Mouse (Mus musculus) intestine, embryonic 15.5 days (tissue): ENCODE measurements around the gene Zic4. TPM values are rescaled to one million over a fixed set of nuclear protein-coding genes. Genes with fewer than 3 reads are reported as not detected.

Experiments used
- ATAC-seq: fragments of 200-750 bp; cut with Nextera tagmentation; 2 replicates; pipeline ENCODE4 v1.8.0; 2017; ENCODE audit warnings: moderate TSS enrichment, moderate library complexity
- H3K27ac ChIP-seq: fragments of 300-500 bp; sonication (generic); 2 replicates; pipeline ENCODE4 v1.5.1; 2015; ENCODE audit warnings: mild to moderate bottlenecking, inconsistent platforms
- H3K27me3 ChIP-seq: fragments of 300-500 bp; sonication (generic); replicated peaks from 2 replicates; pipeline ENCODE4 v1.6.1; 2015; ENCODE audit warnings: inconsistent platforms
- H3K36me3 ChIP-seq: fragments of 300-500 bp; sonication (generic); 2 replicates; pipeline ENCODE4 v1.6.1; 2015; ENCODE audit warnings: inconsistent platforms
- H3K4me1 ChIP-seq: fragments of 300-500 bp; sonication (generic); replicated peaks from 2 replicates; pipeline ENCODE4 v1.6.1; 2015; ENCODE audit warnings: inconsistent platforms
- H3K4me2 ChIP-seq: fragments of 300-500 bp; sonication (generic); replicated peaks from 2 replicates; pipeline ENCODE4 v1.6.1; 2015; ENCODE audit warnings: mild to moderate bottlenecking, inconsistent platforms
- H3K4me3 ChIP-seq: fragments of 300-500 bp; sonication (generic); replicated peaks from 2 replicates; pipeline ENCODE4 v1.5.1; 2015; ENCODE audit warnings: inconsistent platforms
- H3K9ac ChIP-seq: fragments of 300-500 bp; sonication (generic); 2 replicates; pipeline ENCODE4 v1.6.1; 2015; ENCODE audit warnings: inconsistent platforms
- H3K9me3 ChIP-seq: fragments of 300-500 bp; sonication (generic); 2 replicates; pipeline ENCODE4 v1.6.1; 2016; ENCODE audit warnings: inconsistent platforms
- WGBS: fragments of 180-500 bp; shearing (Covaris S2); methylation state at CpG from one replicate; pipeline ENCODE4 v1.1.7; 2015; 5-methylcytosine and 5-hydroxymethylcytosine counted together
- polyA plus RNA-seq: library from polyadenylated mRNA; unstranded; fragments of >200 nt; fragmentation: Nextera tagmentation; extraction: Ambion mirVana; gene quantifications from 2 replicates; pipeline ENCODE4 v1.2.1, GENCODE M21; 2015

Gene Zic4
- polyA plus RNA-seq, 1 experiment from 2014 or later = not detected

GRCm38 (mm10) chr9:91355629-91356352 lies 6.4 kb upstream of the Zic4 start:
- H3K36me3 ChIP-seq = no peaks in the 10 kb centered on the region
- no peaks in the 10 kb centered on the region for H3K9me3 ChIP-seq
- H3K27ac ChIP-seq = no peak overlapping the region
- no peak overlapping the region for H3K9ac ChIP-seq
- under 1% methylated on average over 31 of the region's 35 CpGs for WGBS
- peak; percentile 39; the same call in 1 of the 2 replicates for ATAC-seq
- peaks cover 77% of the 10 kb centered on the region for H3K27me3 ChIP-seq
- peak overlapping the region; percentile 46 for H3K4me2 ChIP-seq
- no peak overlapping the region for H3K4me3 ChIP-seq
- no peaks in the 10 kb centered on the region for H3K4me1 ChIP-seq

GRCm38 (mm10) chr9:91356353-91356740 lies 5.9 kb upstream of the Zic4 start:
- no peak overlapping the region for H3K4me3 ChIP-seq
- H3K36me3 ChIP-seq = no peaks in the 10 kb centered on the region
- no peak overlapping the region for H3K27ac ChIP-seq
- no peak for ATAC-seq
- no peaks in the 10 kb centered on the region for H3K4me1 ChIP-seq
- H3K9me3 ChIP-seq = no peaks in the 10 kb centered on the region
- H3K27me3 ChIP-seq = peaks cover 76% of the 10 kb centered on the region
- WGBS = 12% methylated on average over 4 of the region's 4 CpGs
- H3K9ac ChIP-seq = no peak overlapping the region
- no peak overlapping the region for H3K4me2 ChIP-seq

- H3K27me3 ChIP-seq = peaks cover 77% of the 10 kb centered on the region
- no peak overlapping the region for H3K4me3 ChIP-seq
- no peak overlapping the region for H3K9ac ChIP-seq
- H3K4me2 ChIP-seq = no peak overlapping the region
- no peaks in the 10 kb centered on the region for H3K9me3 ChIP-seq
- WGBS = 12% methylated on average over 3 of the region's 3 CpGs
- H3K36me3 ChIP-seq = no peaks in the 10 kb centered on the region
- no peak overlapping the region for H3K27ac ChIP-seq
- no peak for ATAC-seq
- peaks cover 2% of the 10 kb centered on the region; the same call in 1 of the 2 replicates for H3K4me1 ChIP-seq
Observed at GRCm38 (mm10) chr9:91357321-91357720, 4.9 kb upstream of the Zic4 start.

- H3K27ac ChIP-seq = no peak overlapping the region
- 9% methylated on average over 10 of the region's 10 CpGs for WGBS
- peaks cover 3% of the 10 kb centered on the region; the same call in 1 of the 2 replicates for H3K4me1 ChIP-seq
- no peak overlapping the region for H3K9ac ChIP-seq
- no peaks in the 10 kb centered on the region for H3K36me3 ChIP-seq
- H3K9me3 ChIP-seq = no peaks in the 10 kb centered on the region
- peaks cover 74% of the 10 kb centered on the region for H3K27me3 ChIP-seq
- no peak overlapping the region for H3K4me2 ChIP-seq
- no peak overlapping the region for H3K4me3 ChIP-seq
- ATAC-seq = no peak
Observed at GRCm38 (mm10) chr9:91358851-91359687, 3.1 kb upstream of the Zic4 start.

GRCm38 (mm10) chr9:91360151-91361032 lies 1.8 kb upstream of the Zic4 start:
- WGBS = 5% methylated on average over 21 of the region's 21 CpGs
- ATAC-seq = no peak
- H3K4me3 ChIP-seq = no peak overlapping the region

GRCm38 (mm10) chr9:91361033-91361855 lies 969 bp upstream of the Zic4 start:
- Histone ChIP-seq H3K27me3 (peaks cover 71% of the 10 kb centered on the region), H3K4me1 (peaks cover 12% of the 10 kb centered on the region; the same call in 1 of the 2 replicates), H3K36me3 (no peaks in the 10 kb centered on the region), H3K4me2 (peak overlapping the region; percentile 52), H3K9me3 (no peaks in the 10 kb centered on the region), H3K4me3 (no peak overlapping the region), H3K27ac (no peak overlapping the region), H3K9ac (no peak overlapping the region)
- no peak for ATAC-seq
- under 1% methylated on average over 35 of the region's 35 CpGs for WGBS

More at GRCm38 (mm10) chr9:91360151-91361032, 1.8 kb upstream of the Zic4 start:
- Histone ChIP-seq H3K27ac (no peak overlapping the region), H3K9ac (no peak overlapping the region), H3K4me1 (peaks cover 12% of the 10 kb centered on the region; the same call in 1 of the 2 replicates), H3K4me2 (no peak overlapping the region), H3K27me3 (peaks cover 73% of the 10 kb centered on the region), H3K36me3 (no peaks in the 10 kb centered on the region), H3K9me3 (no peaks in the 10 kb centered on the region)

- Histone ChIP-seq H3K27ac (no peak overlapping the region), H3K4me3 (no peak overlapping the region)
- no peak for ATAC-seq
Observed at GRCm38 (mm10) chr9:91363011-91363730, 958 bp downstream of the Zic4 start.

GRCm38 (mm10) chr9:91363814-91364126 lies 1.6 kb downstream of the Zic4 start:
- H3K4me3 ChIP-seq = no peak overlapping the region
- H3K9me3 ChIP-seq = no peaks in the 10 kb centered on the region
- no peak for ATAC-seq
- H3K27ac ChIP-seq = no peak overlapping the region
- H3K4me2 ChIP-seq = no peak overlapping the region
- no peaks in the 10 kb centered on the region for H3K36me3 ChIP-seq
- peaks cover 12% of the 10 kb centered on the region; the same call in 1 of the 2 replicates for H3K4me1 ChIP-seq
- H3K9ac ChIP-seq = no peak overlapping the region
- 2% methylated on average over 7 of the region's 7 CpGs for WGBS
- peaks cover 77% of the 10 kb centered on the region for H3K27me3 ChIP-seq

More at GRCm38 (mm10) chr9:91363011-91363730, 958 bp downstream of the Zic4 start:
- Histone ChIP-seq H3K4me1 (peaks cover 12% of the 10 kb centered on the region; the same call in 1 of the 2 replicates), H3K4me2 (no peak overlapping the region), H3K9me3 (no peaks in the 10 kb centered on the region), H3K9ac (no peak overlapping the region), H3K36me3 (no peaks in the 10 kb centered on the region), H3K27me3 (peaks cover 71% of the 10 kb centered on the region)
- 6% methylated on average over 14 of the region's 14 CpGs for WGBS

GRCm38 (mm10) chr9:91364127-91364970 lies 2.1 kb downstream of the Zic4 start:
- Histone ChIP-seq H3K9ac (no peak overlapping the region), H3K4me1 (peaks cover 12% of the 10 kb centered on the region; the same call in 1 of the 2 replicates), H3K4me3 (peak overlapping the region; percentile 22), H3K36me3 (no peaks in the 10 kb centered on the region), H3K9me3 (no peaks in the 10 kb centered on the region), H3K27me3 (peaks cover 80% of the 10 kb centered on the region), H3K4me2 (peak overlapping the region; percentile 57), H3K27ac (no peak overlapping the region)
- peak; percentile 55 for ATAC-seq
- WGBS = under 1% methylated on average over 77 of the region's 77 CpGs

GRCm38 (mm10) chr9:91364971-91365501 lies 2.8 kb downstream of the Zic4 start:
- Histone ChIP-seq H3K4me2 (peak overlapping the region; percentile 57), H3K27ac (no peak overlapping the region), H3K9ac (no peak overlapping the region), H3K4me1 (peaks cover 12% of the 10 kb centered on the region; the same call in 1 of the 2 replicates), H3K9me3 (no peaks in the 10 kb centered on the region), H3K27me3 (peaks cover 83% of the 10 kb centered on the region), H3K36me3 (no peaks in the 10 kb centered on the region), H3K4me3 (peak overlapping the region; percentile 22)
- ATAC-seq = peak; percentile 63; the same call in 1 of the 2 replicates
- WGBS = under 1% methylated on average over 42 of the region's 42 CpGs
